Mouse (Mus musculus): ENCODE measurements at regions not wholly inside any gene's neighbourhood (a gene's known extent, or its start where the extent isn't known, plus 50 kb on each side); places are given as distances from the start of the nearest gene placed in this dataset.
"Not testable (repeated sequence)": the region's sequence is repeated elsewhere in the genome, so short reads cannot be mapped to it uniquely, and the experiment has no call there.

DNA sequence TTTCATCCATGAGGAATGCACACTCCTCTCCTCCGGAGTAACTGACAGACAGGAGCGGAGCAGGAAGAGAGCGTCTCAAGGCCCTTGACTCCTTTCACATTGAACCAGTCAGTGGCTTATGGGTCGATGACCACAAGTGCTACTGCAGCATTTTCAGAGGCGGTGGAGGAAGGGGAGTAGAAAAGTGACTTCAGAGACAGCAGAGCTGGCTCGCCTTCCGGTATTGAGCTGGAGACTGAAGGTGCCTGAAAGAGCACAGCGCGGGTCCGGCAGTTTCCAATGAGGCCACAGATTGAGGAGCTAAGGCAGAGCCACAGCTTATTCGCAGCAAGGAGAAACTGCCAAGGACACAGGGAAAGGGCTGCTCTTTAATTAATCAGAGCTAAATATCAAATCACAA lies 220.2 kb upstream of the Irak1bp1 start:
- Histone ChIP-seq H3K4me1 (ENCODE audit: control insufficient read depth, insufficient read depth, low read length) (no peaks in the 10 kb centered on the region), H3K27me3 (ENCODE audit: control insufficient read depth, insufficient read depth, low read length) (no peaks in the 10 kb centered on the region), H3K4me3 (ENCODE audit: low read length) (no peak overlapping the region), H3K4me2 (replicated peaks; ENCODE audit: low read depth, low read length) (no peak overlapping the region), H3K36me3 (ENCODE audit: control insufficient read depth, insufficient read depth, low read length) (no peaks in the 10 kb centered on the region), H3K9ac (ENCODE audit: low read depth, low read length) (no peak overlapping the region), H3K9me3 (ENCODE audit: control insufficient read depth, low read length) (no peaks in the 10 kb centered on the region), H3K27ac (ENCODE audit: low read depth, low read length) (no peak overlapping the region)
- no peak for ATAC-seq (ENCODE audit: low FRiP score, low TSS enrichment)
- WGBS = 55% methylated on average over 11 of the region's 11 CpGs

DNA sequence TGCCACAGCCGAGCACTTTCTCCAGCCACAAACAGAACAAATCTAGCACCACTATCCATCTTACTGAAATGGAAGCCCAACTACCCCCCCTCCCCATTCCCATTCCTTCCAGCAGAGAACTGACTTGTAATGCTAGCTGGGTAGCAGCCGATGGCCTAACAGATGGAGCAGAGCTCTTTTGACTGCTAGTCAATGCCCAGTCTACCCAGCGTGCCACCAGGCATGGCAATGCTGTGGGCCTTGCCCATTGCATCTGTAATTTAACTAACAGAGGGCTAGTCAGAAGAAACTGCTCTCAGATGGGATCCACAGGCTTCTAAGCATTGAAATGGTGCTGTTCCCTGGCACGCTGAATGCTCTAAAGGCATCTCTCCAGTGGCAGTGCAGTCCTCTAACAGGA lies 219.4 kb upstream of the Irak1bp1 start:
- no peaks in the 10 kb centered on the region for H3K4me1 ChIP-seq (ENCODE audit: control insufficient read depth, insufficient read depth, low read length)
- H3K4me2 ChIP-seq (replicated peaks; ENCODE audit: low read depth, low read length) = no peak overlapping the region
- 85% methylated on average over 4 of the region's 4 CpGs for WGBS

DNA sequence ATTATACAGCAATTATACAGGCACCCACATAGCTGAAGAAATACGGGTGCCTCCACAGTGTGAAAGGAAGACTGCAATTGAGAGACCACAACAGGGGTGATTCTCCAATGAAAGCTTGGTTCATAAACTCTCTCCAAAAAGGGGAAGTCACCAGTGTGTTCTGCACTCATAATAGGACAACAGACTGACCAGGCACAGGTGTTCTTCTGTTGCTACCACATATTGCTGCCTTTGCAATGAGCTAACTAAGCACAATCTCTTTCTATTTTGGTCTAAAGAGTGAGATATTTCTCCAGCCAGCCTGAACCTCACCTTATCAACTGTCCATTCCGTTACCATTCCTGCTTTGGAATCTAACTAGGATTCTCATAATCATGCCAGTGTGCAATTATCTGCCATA lies 216.8 kb upstream of the Irak1bp1 start:
- ATAC-seq (ENCODE audit: low FRiP score, low TSS enrichment) = no peak
- Histone ChIP-seq H3K4me2 (replicated peaks; ENCODE audit: low read depth, low read length) (no peak overlapping the region), H3K27me3 (ENCODE audit: control insufficient read depth, insufficient read depth, low read length) (no peaks in the 10 kb centered on the region), H3K9me3 (ENCODE audit: control insufficient read depth, low read length) (no peaks in the 10 kb centered on the region), H3K4me1 (ENCODE audit: control insufficient read depth, insufficient read depth, low read length) (no peaks in the 10 kb centered on the region), H3K9ac (ENCODE audit: low read depth, low read length) (no peak overlapping the region), H3K36me3 (ENCODE audit: control insufficient read depth, insufficient read depth, low read length) (no peaks in the 10 kb centered on the region), H3K4me3 (ENCODE audit: low read length) (no peak overlapping the region), H3K27ac (ENCODE audit: low read depth, low read length) (no peak overlapping the region)
- 92% methylated on average over 2 of the region's 2 CpGs for WGBS

More for the DNA sequence above, 219.4 kb upstream of the Irak1bp1 start:
- Histone ChIP-seq H3K27ac (ENCODE audit: low read depth, low read length) (no peak overlapping the region), H3K27me3 (ENCODE audit: control insufficient read depth, insufficient read depth, low read length) (no peaks in the 10 kb centered on the region), H3K36me3 (ENCODE audit: control insufficient read depth, insufficient read depth, low read length) (no peaks in the 10 kb centered on the region), H3K4me3 (ENCODE audit: low read length) (no peak overlapping the region), H3K9me3 (ENCODE audit: control insufficient read depth, low read length) (no peaks in the 10 kb centered on the region), H3K9ac (ENCODE audit: low read depth, low read length) (no peak overlapping the region)
- no peak for ATAC-seq (ENCODE audit: low FRiP score, low TSS enrichment)

DNA sequence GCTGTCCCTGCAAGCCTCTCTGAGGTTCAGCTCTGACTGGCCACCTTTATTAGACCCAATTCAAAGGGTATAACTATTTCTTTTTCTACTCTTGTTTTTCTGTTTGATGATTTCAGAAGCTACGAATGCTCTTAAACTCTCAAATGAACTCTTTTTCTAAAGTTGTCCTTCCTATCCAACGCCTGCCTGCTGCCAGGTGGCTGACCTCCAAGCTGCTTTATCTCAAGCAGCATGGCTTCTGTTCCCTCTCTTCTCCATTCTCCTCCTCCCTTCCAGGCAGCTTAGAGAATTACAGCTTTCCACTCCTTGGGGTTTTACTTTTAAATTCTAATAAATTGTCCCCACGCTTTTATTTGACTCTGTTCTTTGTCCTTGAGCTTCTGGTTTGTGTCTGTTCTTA lies 196.9 kb upstream of the Irak1bp1 start:
- 81% methylated on average over 3 of the region's 3 CpGs for WGBS
- no peaks in the 10 kb centered on the region for H3K27me3 ChIP-seq (ENCODE audit: control insufficient read depth, insufficient read depth, low read length)
- H3K9ac ChIP-seq (ENCODE audit: low read depth, low read length) = no peak overlapping the region
- no peaks in the 10 kb centered on the region for H3K4me1 ChIP-seq (ENCODE audit: control insufficient read depth, insufficient read depth, low read length)
- no peaks in the 10 kb centered on the region for H3K9me3 ChIP-seq (ENCODE audit: control insufficient read depth, low read length)
- H3K4me3 ChIP-seq (ENCODE audit: low read length) = no peak overlapping the region
- no peak overlapping the region for H3K4me2 ChIP-seq (replicated peaks; ENCODE audit: low read depth, low read length)
- ATAC-seq (ENCODE audit: low FRiP score, low TSS enrichment) = no peak
- H3K27ac ChIP-seq (ENCODE audit: low read depth, low read length) = no peak overlapping the region
- no peaks in the 10 kb centered on the region for H3K36me3 ChIP-seq (ENCODE audit: control insufficient read depth, insufficient read depth, low read length)

DNA sequence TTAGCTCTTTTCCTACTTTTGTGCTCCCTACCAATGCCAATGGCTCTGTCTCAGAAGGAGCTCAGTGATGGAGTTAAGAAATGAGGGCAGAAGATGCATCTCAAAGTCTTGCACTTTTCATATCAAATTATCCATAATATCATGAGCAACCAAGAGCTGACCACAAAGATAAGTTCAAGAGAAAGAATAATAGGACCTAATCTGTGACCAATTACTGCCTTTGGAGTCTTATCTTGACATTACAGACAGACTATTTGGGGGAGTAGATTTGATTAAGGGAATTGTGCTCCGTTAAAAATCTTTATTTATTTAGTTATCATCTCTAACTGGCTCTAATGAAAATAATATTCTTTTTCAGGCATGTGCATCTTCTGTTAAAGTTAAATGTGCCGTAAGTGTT lies 189.1 kb upstream of the Irak1bp1 start:
- 80% methylated on average over 2 of the region's 2 CpGs for WGBS
- H3K9ac ChIP-seq (ENCODE audit: low read depth, low read length) = no peak overlapping the region
- ATAC-seq (ENCODE audit: low FRiP score, low TSS enrichment) = no peak
- H3K27ac ChIP-seq (ENCODE audit: low read depth, low read length) = no peak overlapping the region
- no peaks in the 10 kb centered on the region for H3K4me1 ChIP-seq (ENCODE audit: control insufficient read depth, insufficient read depth, low read length)
- no peaks in the 10 kb centered on the region for H3K9me3 ChIP-seq (ENCODE audit: control insufficient read depth, low read length)
- H3K4me2 ChIP-seq (replicated peaks; ENCODE audit: low read depth, low read length) = no peak overlapping the region
- H3K27me3 ChIP-seq (ENCODE audit: control insufficient read depth, insufficient read depth, low read length) = no peaks in the 10 kb centered on the region
- no peak overlapping the region for H3K4me3 ChIP-seq (ENCODE audit: low read length)
- no peaks in the 10 kb centered on the region for H3K36me3 ChIP-seq (ENCODE audit: control insufficient read depth, insufficient read depth, low read length)

DNA sequence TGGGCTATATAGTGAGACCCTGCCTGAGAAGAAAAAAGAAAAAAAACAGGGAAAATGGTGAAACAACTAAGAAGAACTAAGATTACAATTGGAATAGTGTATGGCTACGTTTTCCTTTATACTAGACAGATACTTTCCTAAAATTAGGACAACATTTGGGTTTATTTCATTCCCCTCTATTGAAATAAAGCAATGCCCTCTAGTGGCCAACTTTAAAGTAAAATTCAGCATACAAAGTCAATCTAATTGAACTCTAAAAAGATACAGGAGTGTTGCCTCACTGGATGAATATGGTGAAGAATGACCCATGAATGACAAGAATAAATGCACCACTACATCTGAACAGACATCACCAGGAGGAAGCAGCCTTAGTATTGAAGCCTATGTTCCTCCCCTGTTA lies 185.4 kb upstream of the Irak1bp1 start:
- ATAC-seq (ENCODE audit: low FRiP score, low TSS enrichment) = no peak
- 17% methylated on average over 1 of the region's 1 CpGs for WGBS
- no peak overlapping the region for H3K4me2 ChIP-seq (replicated peaks; ENCODE audit: low read depth, low read length)

DNA sequence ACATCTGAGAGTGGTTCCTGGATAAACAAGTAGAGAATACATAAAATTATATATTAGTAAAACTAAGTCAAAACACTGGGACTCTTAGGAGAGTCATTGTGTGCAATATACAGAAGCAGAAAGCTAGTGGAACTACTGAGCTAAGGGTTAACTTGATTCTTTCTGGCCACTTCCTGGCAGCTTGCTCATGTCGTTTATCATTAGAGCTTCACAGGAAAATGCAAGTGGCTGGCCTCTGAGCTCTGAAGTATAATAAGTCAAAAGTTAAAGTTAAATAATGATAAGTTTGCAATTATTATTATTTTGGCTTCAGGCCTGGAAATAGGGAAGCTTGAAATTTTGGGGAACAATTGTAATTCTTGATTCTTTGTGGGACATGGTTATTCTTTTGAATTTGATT lies 173.8 kb upstream of the Irak1bp1 start:
- 7% methylated on average over 1 of the region's 1 CpGs for WGBS
- not testable (repeated sequence) for ATAC-seq (ENCODE audit: low FRiP score, low TSS enrichment); H3K9me3 ChIP-seq (ENCODE audit: control insufficient read depth, low read length); H3K4me3 ChIP-seq (ENCODE audit: low read length); H3K4me2 ChIP-seq (replicated peaks; ENCODE audit: low read depth, low read length); H3K36me3 ChIP-seq (ENCODE audit: control insufficient read depth, insufficient read depth, low read length); H3K4me1 ChIP-seq (ENCODE audit: control insufficient read depth, insufficient read depth, low read length); H3K9ac ChIP-seq (ENCODE audit: low read depth, low read length); H3K27me3 ChIP-seq (ENCODE audit: control insufficient read depth, insufficient read depth, low read length); H3K27ac ChIP-seq (ENCODE audit: low read depth, low read length)

More for the DNA sequence above, 185.4 kb upstream of the Irak1bp1 start:
- no peak overlapping the region for H3K9ac ChIP-seq (ENCODE audit: low read depth, low read length)
- no peaks in the 10 kb centered on the region for H3K4me1 ChIP-seq (ENCODE audit: control insufficient read depth, insufficient read depth, low read length)
- no peaks in the 10 kb centered on the region for H3K36me3 ChIP-seq (ENCODE audit: control insufficient read depth, insufficient read depth, low read length)
- H3K9me3 ChIP-seq (ENCODE audit: control insufficient read depth, low read length) = no peaks in the 10 kb centered on the region
- no peaks in the 10 kb centered on the region for H3K27me3 ChIP-seq (ENCODE audit: control insufficient read depth, insufficient read depth, low read length)
- H3K4me3 ChIP-seq (ENCODE audit: low read length) = no peak overlapping the region
- no peak overlapping the region for H3K27ac ChIP-seq (ENCODE audit: low read depth, low read length)

DNA sequence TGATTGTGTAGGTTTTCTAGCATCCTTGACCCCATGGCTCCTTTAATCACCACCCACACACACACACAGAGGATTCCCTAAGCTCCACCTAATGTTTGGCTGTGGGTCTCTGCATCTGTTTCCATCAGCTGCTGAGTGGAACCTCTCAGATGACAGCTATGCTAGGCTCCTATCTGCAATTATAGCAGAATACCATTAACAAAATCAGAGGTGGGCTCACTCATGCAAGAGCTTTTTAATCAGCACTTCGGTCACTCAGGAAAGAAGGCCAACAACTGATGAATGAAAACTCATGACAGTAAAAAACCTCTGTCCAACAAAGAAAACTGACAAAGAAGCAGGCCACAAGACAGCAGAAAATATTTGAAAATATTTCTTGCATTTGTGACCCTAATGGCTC lies 147.1 kb upstream of the Irak1bp1 start:
- Histone ChIP-seq H3K9me3 (ENCODE audit: control insufficient read depth, low read length) (no peaks in the 10 kb centered on the region), H3K27me3 (ENCODE audit: control insufficient read depth, insufficient read depth, low read length) (no peaks in the 10 kb centered on the region), H3K27ac (ENCODE audit: low read depth, low read length) (no peak overlapping the region), H3K9ac (ENCODE audit: low read depth, low read length) (no peak overlapping the region), H3K4me2 (replicated peaks; ENCODE audit: low read depth, low read length) (no peak overlapping the region), H3K36me3 (ENCODE audit: control insufficient read depth, insufficient read depth, low read length) (no peaks in the 10 kb centered on the region), H3K4me1 (ENCODE audit: control insufficient read depth, insufficient read depth, low read length) (no peaks in the 10 kb centered on the region), H3K4me3 (ENCODE audit: low read length) (no peak overlapping the region)
- no peak for ATAC-seq (ENCODE audit: low FRiP score, low TSS enrichment)
- 83% methylated on average over 1 of the region's 1 CpGs for WGBS

DNA sequence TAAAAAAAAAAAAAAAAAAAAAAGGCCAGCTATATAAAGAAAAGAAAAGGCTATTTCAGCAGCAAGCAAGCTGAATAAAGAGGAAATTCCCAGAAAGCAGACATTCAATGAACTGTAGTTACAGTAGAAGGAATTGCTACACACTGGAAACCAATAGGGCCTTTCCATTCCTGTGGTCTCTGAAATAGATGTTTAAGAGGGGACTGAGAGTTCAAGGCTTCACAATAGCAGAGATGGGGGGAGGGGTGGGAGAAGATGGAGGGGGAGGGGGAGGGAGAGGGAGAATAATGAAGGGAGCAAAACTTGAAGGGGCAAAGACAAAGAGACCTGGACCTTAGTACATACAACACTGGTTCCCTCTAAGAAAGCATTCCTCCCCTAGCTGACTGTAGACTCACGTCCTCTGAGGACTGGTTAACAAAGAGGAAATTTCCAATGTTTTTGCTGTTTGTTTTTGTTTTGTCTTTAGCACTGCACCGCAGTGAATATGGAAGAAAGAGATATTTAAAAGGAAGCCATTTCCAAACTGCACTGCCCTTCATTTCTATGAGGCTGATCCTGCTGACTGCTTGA lies 119.8 kb upstream of the Irak1bp1 start:
- H3K9me3 ChIP-seq (ENCODE audit: control insufficient read depth, low read length) = no peaks in the 10 kb centered on the region
- no peak overlapping the region for H3K4me3 ChIP-seq (ENCODE audit: low read length)
- ATAC-seq (ENCODE audit: low FRiP score, low TSS enrichment) = no peak
- H3K4me1 ChIP-seq (ENCODE audit: control insufficient read depth, insufficient read depth, low read length) = no peaks in the 10 kb centered on the region
- H3K27ac ChIP-seq (ENCODE audit: low read depth, low read length) = no peak overlapping the region
- H3K4me2 ChIP-seq (replicated peaks; ENCODE audit: low read depth, low read length) = no peak overlapping the region
- WGBS = 66% methylated on average over 2 of the region's 2 CpGs
- H3K9ac ChIP-seq (ENCODE audit: low read depth, low read length) = no peak overlapping the region
- H3K36me3 ChIP-seq (ENCODE audit: control insufficient read depth, insufficient read depth, low read length) = no peaks in the 10 kb centered on the region
- H3K27me3 ChIP-seq (ENCODE audit: control insufficient read depth, insufficient read depth, low read length) = no peaks in the 10 kb centered on the region
